Mouse (Mus musculus) midbrain, postnatal 0 days (tissue): Measurements from ENCODE around the gene Tex264. TPM values are rescaled to one million over a fixed set of nuclear protein-coding genes. Genes with fewer than 3 reads are reported as not detected.

Experiments
- ATAC-seq: fragments of 200-750 bp; cut with Nextera tagmentation; 2 replicates; pipeline ENCODE4 v1.8.0; 2017; ENCODE audit warnings: moderate number of reproducible peaks, mild to moderate bottlenecking, moderate TSS enrichment, moderate library complexity; ENCODE audit not compliant: low FRiP score
- DNase-seq: peaks from one replicate; pipeline ENCODE4 v3.0.0-alpha.2; 2015; ENCODE audit warnings: low spot score
- H3K27ac ChIP-seq: fragments of 300-500 bp; sonication (generic); 2 replicates; pipeline ENCODE4 v1.5.1; 2014; ENCODE audit warnings: low read depth, mild to moderate bottlenecking, low read length, mixed read lengths
- H3K27me3 ChIP-seq: fragments of 300-500 bp; sonication (generic); 2 replicates; pipeline ENCODE4 v1.6.1; 2014; ENCODE audit warnings: low read length, control low read depth, mixed read lengths; ENCODE audit not compliant: insufficient read depth
- H3K36me3 ChIP-seq: fragments of 300-500 bp; sonication (generic); 2 replicates; pipeline ENCODE4 v1.6.1; 2014; ENCODE audit warnings: low read length, control low read depth, mixed read lengths; ENCODE audit not compliant: insufficient read depth
- H3K4me1 ChIP-seq: fragments of 300-500 bp; sonication (generic); 2 replicates; pipeline ENCODE4 v1.6.1; 2014; ENCODE audit warnings: mild to moderate bottlenecking, control low read depth, antibody characterized with exemption, low read length, mixed read lengths; ENCODE audit not compliant: insufficient read depth
- H3K4me2 ChIP-seq: fragments of 300-500 bp; sonication (generic); 2 replicates; pipeline ENCODE4 v1.6.1; 2014; ENCODE audit warnings: low read depth, mild to moderate bottlenecking, low read length, mixed read lengths; ENCODE audit not compliant: poor library complexity, severe bottlenecking
- H3K4me3 ChIP-seq: fragments of 300-500 bp; sonication (generic); 2 replicates; pipeline ENCODE4 v1.5.1; 2014; ENCODE audit warnings: low read depth, mild to moderate bottlenecking, low read length, moderate library complexity
- H3K9ac ChIP-seq: fragments of 300-500 bp; sonication (generic); replicated peaks from 2 replicates; pipeline ENCODE4 v1.6.1; 2014; ENCODE audit warnings: mild to moderate bottlenecking, low read length, moderate library complexity, mixed read lengths; ENCODE audit not compliant: poor library complexity, severe bottlenecking
- H3K9me3 ChIP-seq: fragments of 300-500 bp; sonication (generic); 2 replicates; pipeline ENCODE4 v1.6.1; 2016; ENCODE audit warnings: low read length, control low read depth
- CTCF ChIP-seq: IDR thresholded peaks from 2 replicates; pipeline ENCODE4 v1.5.1; 2016; ENCODE audit warnings: antibody characterized with exemption, mild to moderate bottlenecking
- WGBS: fragments of 180-500 bp; shearing (Covaris S2); extraction: QIAGEN DNeasy Blood & Tissue Kit; methylation state at CpG from one replicate; pipeline ENCODE4 v1.1.7; 2014; 5-methylcytosine and 5-hydroxymethylcytosine counted together
- polyA plus RNA-seq: library from polyadenylated mRNA; unstranded; fragments of >200 nt; fragmentation: Nextera tagmentation; extraction: Ambion mirVana; gene quantifications from 2 replicates; pipeline ENCODE4 v1.2.1, GENCODE M21; 2015
- total RNA-seq: library from RNA; depleted of rRNA; stranded (reverse); fragments of >200 nt; gene quantifications from 2 replicates; pipeline ENCODE4 v1.2.3, GENCODE M21; 2014

Gene Tex264
- total and polyA plus RNA-seq, 2 experiments from 2014 or later: 74.9 to 87.4 TPM

DNA sequence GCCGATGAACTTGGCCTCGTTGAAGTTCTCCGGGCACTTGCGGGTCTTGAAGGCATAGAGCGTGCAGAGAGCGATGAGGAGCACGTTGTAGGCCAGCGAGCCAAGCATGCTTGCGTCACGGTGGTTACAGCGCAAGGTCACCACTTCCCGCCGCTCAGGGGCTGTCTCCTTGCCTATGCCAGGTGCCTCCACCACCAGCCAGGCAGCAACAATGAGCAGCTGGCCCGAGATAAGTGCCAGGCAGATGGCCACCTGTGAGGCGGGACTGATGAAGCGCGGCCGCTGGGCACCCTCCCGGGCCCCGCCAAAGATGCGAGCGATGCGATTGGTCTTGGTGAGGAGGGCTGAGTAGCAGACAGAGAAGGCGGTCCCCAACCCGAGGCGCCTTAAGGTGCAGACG is 38.5 kb downstream of the Tex264 start:
- Histone ChIP-seq H3K9ac (no peak overlapping the region), H3K4me3 (no peak overlapping the region), H3K27ac (no peak overlapping the region), H3K4me2 (no peak overlapping the region), H3K4me1 (no peaks in the 10 kb centered on the region), H3K27me3 (no peaks in the 10 kb centered on the region), H3K9me3 (no peaks in the 10 kb centered on the region), H3K36me3 (peaks cover 14% of the 10 kb centered on the region)
- no peak for DNase-seq
- TF ChIP-seq CTCF: no peak
- WGBS: 80% methylated on average over 27 of the region's 27 CpGs
- no peak for ATAC-seq

DNA sequence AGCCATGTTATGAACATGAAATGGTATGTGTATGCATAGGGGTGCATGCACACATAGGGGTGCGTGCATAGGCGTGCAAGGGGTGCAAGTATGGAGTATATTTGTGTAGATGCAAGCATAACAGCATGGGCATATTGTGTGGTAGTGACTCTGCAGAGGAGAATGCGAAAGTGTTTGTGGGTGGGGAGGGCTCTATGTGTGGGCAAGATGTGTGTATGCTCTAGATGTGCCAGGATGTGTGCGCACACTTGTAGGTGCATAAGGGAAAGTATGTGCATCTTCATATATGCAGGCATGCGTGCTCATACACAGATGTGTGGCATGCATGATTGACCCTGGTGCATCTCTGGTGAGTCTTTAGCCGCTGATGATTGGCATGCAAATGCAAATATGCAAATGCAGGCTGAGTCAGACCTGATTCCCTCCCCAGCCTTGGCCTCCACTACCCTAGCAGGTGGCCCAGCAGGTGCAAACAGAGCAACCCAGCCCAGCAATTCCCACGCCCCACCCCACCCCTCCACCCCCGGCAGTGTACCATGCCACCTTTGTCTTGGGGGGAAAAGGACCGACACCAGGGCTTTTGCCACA is 39.9 kb downstream of the Tex264 start:
- H3K4me2 ChIP-seq: no peak overlapping the region
- TF ChIP-seq CTCF: no peak
- H3K9ac ChIP-seq: no peak overlapping the region
- H3K36me3 ChIP-seq: peaks cover 14% of the 10 kb centered on the region
- H3K4me3 ChIP-seq: no peak overlapping the region
- no peaks in the 10 kb centered on the region for H3K4me1 ChIP-seq
- no peak for DNase-seq
- no peak for ATAC-seq
- WGBS: 82% methylated on average over 9 of the region's 9 CpGs
- no peaks in the 10 kb centered on the region for H3K9me3 ChIP-seq
- H3K27ac ChIP-seq: no peak overlapping the region
- H3K27me3 ChIP-seq: no peaks in the 10 kb centered on the region

DNA sequence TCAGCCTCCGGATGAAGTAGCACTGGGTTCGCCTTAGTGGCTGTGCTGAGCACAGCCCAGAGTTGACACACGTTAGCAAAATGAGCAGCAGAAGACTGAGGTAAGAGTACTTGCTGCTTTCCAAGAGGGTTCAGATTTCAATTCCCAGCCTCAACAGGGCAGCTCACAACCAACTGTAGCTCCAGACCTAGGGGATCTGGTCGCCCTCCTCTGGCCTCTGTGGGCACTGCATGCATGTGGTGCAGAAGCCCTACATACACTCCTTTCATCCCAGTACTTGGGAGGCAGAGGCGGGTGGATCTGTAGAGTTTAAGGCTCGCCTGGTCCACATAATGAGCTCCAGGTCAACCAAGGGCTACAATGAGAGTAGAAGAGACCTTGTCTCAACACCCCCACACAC is 41.9 kb downstream of the Tex264 start:
- TF ChIP-seq CTCF: peak; percentile 48
- Histone ChIP-seq H3K9ac (no peak overlapping the region), H3K4me1 (no peaks in the 10 kb centered on the region), H3K27ac (no peak overlapping the region), H3K4me3 (no peak overlapping the region), H3K9me3 (no peaks in the 10 kb centered on the region), H3K4me2 (no peak overlapping the region), H3K27me3 (no peaks in the 10 kb centered on the region), H3K36me3 (peaks cover 14% of the 10 kb centered on the region)
- ATAC-seq (no peak), DNase-seq (no peak)
- 71% methylated on average over 6 of the region's 6 CpGs for WGBS

DNA sequence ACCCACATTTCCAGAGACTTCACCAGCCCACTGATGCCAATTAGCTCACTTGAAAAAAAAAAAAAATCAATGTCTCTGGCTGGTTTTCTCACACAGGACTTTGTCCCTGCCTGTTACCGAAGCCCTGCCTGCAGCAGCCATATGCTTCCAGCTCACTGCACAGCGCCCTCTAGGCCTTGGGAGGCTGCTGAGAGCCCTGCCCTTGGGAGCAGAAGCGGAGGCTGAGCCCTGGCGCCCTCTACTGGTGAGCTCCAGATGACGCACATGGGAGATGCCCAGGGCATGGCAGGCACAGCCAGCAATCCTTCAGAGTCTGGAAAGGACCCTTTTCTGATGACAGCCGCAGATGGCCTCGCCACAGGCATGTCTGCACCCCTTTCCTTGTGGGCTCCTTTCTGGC is 42.6 kb downstream of the Tex264 start:
- peak; percentile 77 for DNase-seq
- H3K27me3 ChIP-seq: no peaks in the 10 kb centered on the region
- no peak overlapping the region for H3K27ac ChIP-seq
- ATAC-seq: 0 out of 2 replicates have a peak, but pooled peaks have one; percentile 58
- H3K9me3 ChIP-seq: no peaks in the 10 kb centered on the region
- no peaks in the 10 kb centered on the region for H3K4me1 ChIP-seq
- TF ChIP-seq CTCF: peak; percentile 87
- no peak overlapping the region for H3K4me3 ChIP-seq
- no peak overlapping the region for H3K4me2 ChIP-seq
- H3K36me3 ChIP-seq: peaks cover 14% of the 10 kb centered on the region
- H3K9ac ChIP-seq: no peak overlapping the region
- 42% methylated on average over 7 of the region's 7 CpGs for WGBS

DNA sequence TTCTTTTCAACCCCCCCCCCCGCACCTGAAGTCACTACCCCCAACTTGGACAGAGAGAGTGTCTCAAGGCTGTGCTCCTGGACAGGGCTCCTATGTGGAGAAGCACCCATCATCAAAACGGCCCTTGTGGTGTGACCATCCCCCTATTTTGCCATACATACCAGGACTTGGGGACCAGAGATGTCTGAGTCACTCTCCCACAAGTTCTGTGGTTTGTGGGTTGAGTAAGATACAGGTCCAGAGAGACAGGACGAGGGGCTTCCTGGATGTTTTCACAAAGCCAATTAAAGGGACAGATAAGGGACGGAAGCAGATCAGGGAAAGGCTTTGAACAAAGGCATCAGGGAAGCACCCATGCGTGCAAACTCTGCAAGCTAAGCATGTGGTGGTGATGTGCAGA is 44.4 kb downstream of the Tex264 start:
- 45% methylated on average over 5 of the region's 5 CpGs for WGBS
- no peak for DNase-seq
- H3K36me3 ChIP-seq: peaks cover 10% of the 10 kb centered on the region
- no peak overlapping the region for H3K27ac ChIP-seq
- no peak for ATAC-seq
- TF ChIP-seq CTCF: no peak
- H3K9me3 ChIP-seq: no peaks in the 10 kb centered on the region
- no peak overlapping the region for H3K4me2 ChIP-seq
- H3K27me3 ChIP-seq: no peaks in the 10 kb centered on the region
- no peak overlapping the region for H3K4me3 ChIP-seq
- no peak overlapping the region for H3K9ac ChIP-seq
- H3K4me1 ChIP-seq: no peaks in the 10 kb centered on the region

DNA sequence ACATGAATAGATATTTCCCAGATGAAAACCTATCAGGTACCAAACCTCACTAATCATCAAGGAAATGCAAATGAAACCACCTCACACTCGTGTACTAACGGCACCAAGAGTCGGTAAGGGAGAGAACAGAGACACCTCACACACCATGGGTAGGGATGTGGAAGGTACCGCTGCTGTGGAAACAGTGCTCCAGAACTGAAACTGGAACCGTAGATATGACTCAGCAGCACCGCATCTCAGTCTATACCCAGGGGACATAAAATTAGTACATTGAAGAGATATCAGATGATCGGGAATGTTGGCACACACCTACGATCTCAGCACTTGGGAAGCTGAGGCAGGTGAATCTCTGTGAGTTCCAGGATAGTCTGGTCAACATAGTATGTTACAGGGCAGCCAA is 47.6 kb downstream of the Tex264 start:
- ATAC-seq: no peak
- H3K4me3 ChIP-seq: no peak overlapping the region
- WGBS: 93% methylated on average over 8 of the region's 8 CpGs

More for the DNA sequence above, 47.6 kb downstream of the Tex264 start:
- no peak for TF ChIP-seq CTCF
- DNase-seq: no peak
- Histone ChIP-seq H3K4me1 (no peaks in the 10 kb centered on the region), H3K4me2 (no peak overlapping the region), H3K27me3 (no peaks in the 10 kb centered on the region), H3K9me3 (no peaks in the 10 kb centered on the region), H3K36me3 (no peaks in the 10 kb centered on the region), H3K9ac (no peak overlapping the region), H3K27ac (no peak overlapping the region)
